Mouse (Mus musculus): ENCODE measurements around the gene Maz. TPM values are rescaled to one million over a fixed set of nuclear protein-coding genes. Genes with fewer than 3 reads are reported as not detected.
A peak's percentile ranks its signal among the peaks of the same experiment; 100 is the strongest.

The Maz gene
- total RNA-seq (2021), result 100 to 1,000 TPM; 106 to 113 TPM

DNA sequence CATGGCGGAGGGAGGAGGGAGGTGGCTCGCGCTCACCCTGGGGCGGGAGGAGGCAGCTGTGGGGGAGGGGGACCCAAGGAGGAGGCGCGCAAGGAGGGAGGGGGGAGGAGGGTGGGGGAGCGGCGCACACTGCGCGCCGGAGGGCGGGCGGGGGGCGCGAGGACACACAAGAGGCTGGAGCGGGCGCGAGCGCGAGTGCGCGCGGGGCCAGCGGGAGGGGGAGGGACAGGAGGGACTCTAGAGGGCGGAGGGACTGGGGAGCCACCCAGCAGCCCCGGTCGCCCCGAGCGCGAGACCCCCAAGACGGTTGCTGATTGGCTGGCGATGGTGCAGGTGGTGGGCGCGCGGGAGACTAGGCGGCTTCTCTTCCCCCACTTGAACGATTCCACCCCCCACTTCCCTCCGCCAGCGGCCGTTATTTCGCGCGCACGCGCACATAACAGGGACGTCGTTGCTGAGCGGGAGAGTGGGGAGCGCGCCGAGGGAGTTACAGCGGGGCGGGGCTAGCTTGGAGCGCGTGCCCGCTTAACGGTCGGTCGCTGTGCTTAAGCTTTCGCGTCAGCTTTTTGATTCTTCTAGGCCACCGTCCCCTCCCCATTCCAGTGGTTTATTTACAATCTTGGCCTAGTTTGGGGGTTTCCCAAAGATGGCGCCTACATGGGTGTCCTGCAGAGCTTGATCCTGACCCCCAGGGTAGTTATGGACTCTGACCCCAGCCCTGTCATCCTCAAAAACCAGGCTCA, at the start of gene Maz:
Gene Maz, minus strand, starts transcription at position 54 of the 743 bp plus-strand sequence.
- DNase-seq, result peak; percentile 100
- intact Hi-C loops (cut with DNase I), result loop anchor here (5.0 kb wide), 2 partner anchors 75 to 205 kb away; no protein-coding TSS in a partner anchor

DNA sequence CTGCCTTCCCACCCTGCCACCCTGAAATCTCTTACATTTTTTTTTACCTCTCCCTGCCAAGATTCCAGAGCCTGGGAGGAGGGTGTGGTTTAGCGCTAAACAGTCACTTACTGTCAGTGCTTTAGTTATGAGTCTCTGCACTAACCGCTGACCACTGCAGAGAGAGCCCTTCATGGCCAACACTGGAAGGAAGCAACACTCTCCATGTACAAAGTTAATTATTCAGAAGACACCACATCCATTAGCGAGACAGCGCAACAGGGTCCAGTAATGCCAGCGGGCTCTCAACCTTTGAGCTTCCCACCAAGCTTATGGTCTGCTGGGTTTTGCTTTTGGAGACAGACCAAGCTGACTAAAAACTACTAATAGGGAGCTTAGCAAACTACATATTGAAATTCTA, 49.4 kb upstream of the Maz start:
- no peak for DNase-seq
- intact Hi-C loops (cut with DNase I), result no loop called here

DNA sequence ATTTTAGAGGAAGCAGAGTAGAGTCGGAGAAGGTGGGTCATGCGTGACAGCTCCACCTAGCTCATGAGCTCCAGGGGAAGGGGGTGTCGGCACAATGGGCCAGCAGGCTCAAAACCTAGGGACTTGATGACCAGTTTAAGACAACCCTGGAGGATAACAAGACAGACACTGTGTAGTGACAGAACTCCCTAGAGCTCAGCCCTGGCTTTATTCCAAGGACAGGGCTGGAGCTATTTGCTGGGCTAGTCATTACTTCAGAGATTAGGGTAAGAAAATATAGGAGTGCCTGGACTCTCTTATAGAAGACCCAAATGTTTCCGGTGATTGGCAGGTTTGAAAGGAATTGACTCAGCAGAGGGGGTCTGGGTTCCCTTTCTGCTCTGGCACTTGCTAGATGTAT, 46.4 kb upstream of the Maz start:
- DNase-seq, result peak; percentile 24 to 30
- intact Hi-C loops (cut with DNase I), result no loop called here

DNA sequence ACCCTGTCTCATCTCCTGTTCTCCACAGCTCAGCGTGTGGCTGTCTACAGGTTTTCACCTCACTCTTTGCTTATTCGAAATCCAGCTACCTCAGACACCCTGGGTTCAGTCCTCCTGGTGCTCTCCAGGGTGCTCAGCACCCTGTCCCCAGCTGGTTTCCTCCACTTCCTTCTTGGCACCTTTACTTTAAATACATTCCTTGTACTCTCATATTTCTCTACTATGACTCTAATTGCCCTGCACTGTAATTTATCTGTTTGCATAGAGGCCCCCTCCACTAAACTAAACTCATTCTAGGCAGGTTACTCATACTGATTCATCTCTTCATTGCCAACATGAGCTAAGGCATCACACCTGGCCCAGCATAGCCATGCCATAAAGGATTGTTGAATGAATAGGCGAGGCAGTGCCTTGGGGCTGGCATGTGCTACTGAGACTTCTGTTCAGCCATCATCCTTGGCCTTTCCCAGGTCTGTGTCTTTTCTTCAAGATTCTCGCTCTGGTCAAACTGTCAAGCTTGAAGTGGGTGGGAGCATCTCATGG, 44.1 kb upstream of the Maz start:
- DNase-seq, result no peak
- intact Hi-C loops (cut with DNase I), result no loop called here

DNA sequence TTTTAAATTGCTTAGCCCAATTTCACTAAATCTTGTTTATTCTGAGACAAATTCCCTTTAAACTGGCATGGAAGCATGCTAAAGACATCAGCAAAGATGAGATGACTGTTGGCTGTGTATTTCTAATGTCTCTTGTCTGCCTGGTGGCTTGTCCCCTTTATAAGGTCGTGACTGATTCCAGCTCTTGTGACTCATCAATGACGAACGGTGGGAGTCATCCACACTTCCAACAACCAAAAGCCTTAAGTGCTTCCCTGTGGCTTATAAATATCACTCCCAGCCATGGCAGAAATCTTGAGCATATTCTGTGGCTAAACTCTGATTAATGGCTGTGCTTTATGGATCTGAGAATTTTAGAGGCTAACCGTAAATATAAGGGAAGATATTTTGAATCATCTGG, 39.5 kb upstream of the Maz start:
- DNase-seq, result no peak
- intact Hi-C loops (cut with DNase I), result no loop called here

DNA sequence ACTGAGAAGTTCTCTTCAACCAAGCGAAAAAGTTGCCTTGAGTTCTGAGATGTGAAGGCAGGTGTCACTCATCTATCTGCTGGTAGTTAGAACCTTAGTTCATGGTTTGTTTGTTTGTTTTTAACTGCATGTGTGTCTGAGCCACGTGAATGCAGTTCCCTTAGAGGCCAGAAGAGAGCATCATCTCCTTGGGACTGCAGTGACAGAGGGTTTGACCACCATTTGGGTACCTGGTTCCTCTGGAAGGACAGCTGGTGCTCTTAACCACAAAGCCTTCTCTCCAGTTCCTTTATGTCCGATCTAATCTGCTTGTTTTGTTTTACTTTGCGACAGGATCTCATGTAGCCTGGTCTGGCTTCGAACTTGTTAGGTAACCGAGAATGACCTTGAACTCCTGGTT, 38.7 kb upstream of the Maz start:
- intact Hi-C loops (cut with DNase I), result no loop called here
- DNase-seq, result no peak

DNA sequence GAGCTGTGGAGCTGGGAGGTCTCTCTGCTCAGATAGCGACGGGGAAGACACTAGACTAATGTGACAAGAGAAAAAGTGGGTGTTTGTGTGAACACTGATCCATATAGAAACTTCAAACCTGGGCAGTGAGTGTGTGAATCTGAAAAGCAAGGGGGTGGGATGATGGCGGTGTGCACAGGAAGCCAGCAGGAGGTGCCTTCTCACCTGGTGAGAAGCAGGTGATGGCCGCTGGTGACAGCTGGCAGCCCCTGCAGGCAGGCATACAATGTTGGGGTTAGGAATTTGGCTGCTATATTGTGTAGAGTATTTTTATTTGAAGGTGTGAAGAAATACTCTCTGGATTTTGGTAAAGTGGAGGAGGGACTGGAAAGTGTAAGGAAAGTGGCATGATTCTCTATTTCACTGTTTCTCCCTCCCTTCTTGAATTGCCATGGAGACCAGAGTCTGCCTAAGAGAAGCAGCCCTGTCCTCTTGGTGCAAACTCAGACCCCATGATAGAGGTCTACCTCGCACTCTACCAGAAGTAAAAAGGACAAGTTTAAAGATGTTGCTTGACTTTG, 28.3 kb upstream of the Maz start:
- intact Hi-C loops (cut with DNase I), result loop anchor here (5.0 kb wide), 1 partner anchor 143 kb away; no protein-coding TSS in a partner anchor
- DNase-seq, result no peak

DNA sequence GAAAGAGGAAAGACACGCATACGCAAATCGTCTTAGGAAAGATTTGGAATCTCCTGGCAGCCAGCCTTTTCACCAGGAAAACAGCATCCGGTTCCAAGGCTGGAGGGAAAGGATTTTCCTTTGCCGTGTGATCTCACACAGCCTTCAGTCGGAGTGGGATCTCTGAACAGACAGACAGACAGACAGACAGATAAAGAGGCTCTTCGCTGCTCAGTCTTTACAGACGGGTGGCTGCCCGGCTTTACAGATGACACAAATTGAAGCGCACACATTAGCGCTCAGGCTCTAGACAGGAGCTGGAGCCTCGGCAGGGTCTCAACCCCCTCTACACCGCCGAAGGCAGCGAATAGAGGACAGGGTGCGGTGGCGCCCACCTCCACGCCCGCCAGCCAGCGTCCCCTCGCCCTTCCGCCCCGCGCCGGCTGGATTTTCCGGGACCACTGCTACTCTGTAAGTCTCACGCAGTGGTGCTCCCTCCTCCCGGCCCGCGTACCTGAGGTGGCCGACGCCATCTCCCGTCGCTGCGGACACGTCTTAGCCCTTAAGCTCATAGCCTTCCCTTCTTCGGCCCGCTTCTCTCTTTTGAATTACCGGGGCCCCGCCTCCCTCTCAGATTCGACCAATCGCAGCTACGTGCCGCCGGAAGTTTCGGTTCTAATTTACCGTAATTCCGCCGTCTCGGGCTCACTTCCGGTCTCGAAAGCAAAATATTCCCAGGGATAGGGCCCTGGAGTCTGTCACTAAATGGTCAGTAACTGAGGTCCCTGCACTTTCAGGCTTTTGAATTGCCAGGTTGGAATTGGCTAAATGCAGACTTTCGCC, 15.2 kb upstream of the Maz start, which contains the start of gene Kif22:
Gene Kif22, minus strand, starts transcription at position 621 of the 822 bp plus-strand sequence.
- DNase-seq, result peak; percentile 94 to 96
- intact Hi-C loops (cut with DNase I), result no loop called here

DNA sequence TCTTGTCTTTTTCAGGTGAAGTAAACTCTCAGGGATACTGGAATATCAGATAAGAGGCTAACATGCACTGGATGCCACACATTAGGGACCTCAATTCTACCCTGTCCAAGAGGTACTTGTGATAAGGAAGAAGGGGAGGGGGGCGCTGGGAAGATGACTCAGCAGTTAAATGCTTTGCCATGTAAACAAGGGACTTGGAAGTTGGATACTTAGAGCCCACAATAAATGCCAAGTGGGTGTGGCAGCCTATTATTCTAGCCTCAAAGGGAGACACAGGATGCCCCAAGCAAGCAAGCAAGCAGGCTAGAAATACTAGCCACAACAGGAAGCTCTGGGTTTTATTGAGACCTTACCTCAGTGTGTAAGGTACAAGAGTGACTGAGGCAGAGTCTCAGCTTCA, 4.4 kb upstream of the Maz start:
- intact Hi-C loops (cut with DNase I), result no loop called here
- DNase-seq, result no peak

DNA sequence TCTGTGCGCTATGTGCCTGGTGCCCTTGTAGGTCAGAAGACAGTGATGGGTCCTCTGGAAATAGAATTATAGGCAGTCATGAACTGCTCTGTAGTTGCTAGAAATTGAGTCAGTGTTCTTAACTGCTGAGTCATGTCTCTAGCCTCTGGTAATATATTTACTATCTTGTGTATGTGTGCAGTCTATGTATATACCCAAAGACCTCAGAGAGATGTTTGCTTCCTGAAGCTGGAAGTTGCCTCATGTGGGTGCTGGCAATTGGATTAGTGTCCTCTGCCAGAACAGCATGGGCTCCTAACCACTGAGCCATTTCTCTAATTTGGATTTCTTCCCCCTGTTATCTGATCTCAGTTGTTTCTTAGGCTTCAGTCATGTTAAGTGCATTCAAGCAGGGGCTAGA, 3.3 kb upstream of the Maz start:
- no peak for DNase-seq
- intact Hi-C loops (cut with DNase I), result no loop called here

DNA sequence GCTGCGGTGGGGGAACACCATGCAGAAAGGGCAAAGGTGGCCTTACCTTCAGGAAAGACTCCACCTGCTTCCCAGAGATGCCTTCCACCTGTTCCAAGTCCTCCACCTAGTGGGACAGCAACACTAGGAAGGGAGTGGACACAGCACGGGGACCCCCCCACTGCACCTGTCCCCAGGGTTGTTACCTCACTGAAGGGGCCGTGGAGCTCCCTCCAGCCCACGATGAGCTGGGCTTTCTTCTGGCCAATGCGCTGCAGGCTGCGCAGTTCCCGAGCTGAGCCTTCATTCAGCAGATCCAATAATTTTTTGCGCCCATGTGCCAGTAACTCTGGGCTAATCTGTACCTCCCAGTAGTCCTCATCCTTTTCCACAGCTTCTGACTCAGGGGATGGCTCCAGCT, 1.0 kb upstream of the Maz start:
- intact Hi-C loops (cut with DNase I), result loop anchor here (5.0 kb wide), 2 partner anchors 74 to 206 kb away; no protein-coding TSS in a partner anchor
- DNase-seq, result no peak

DNA sequence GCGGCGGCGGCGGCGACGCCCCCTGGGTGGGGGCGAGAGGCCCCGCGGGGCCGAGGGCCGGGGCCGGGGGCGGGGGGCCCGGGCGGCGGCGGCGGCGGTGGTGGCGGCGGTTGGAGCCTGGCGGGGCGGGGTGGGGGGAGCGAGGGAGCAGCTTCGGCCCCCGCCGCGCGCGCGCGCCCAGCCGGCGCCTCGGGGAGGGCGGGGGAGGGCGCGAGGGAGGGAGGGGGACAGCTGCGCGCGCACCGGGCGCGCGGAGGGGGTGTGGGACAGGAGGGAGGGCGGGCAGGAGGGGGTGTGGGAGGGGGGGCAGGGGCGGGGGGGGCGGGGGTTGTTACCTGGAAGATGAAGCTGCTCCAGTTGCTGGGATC, 237 bp downstream of the Maz start:
- DNase-seq, result no peak
- intact Hi-C loops (cut with DNase I), result loop anchor here (5.0 kb wide), 2 partner anchors 76 to 204 kb away; no protein-coding TSS in a partner anchor

DNA sequence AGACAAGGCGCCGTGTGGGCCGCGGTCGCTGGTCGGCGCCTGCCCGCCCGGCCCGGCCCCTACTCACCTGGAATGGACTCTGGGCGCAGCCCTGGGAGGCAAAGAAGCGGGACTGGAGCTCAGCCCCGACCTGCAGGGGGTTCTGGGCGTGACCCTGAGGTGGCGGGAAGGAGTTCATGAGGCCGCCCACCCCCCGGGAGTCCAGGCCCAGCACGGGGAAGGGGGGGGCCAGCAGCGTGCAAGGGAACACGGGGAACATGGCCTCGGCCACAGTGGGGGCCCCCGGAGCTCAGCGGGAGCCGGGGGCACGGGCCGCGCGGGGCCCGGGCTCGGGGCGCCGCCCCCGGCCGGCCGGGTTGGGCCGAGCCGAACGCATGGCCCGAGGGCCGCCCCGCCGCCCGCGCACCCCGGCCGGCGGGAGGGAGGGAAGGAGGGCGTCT, 656 bp downstream of the Maz start:
- DNase-seq, result peak; percentile 77 to 82
- intact Hi-C loops (cut with DNase I), result loop anchor here (5.0 kb wide), 2 partner anchors 76 to 204 kb away; no protein-coding TSS in a partner anchor

DNA sequence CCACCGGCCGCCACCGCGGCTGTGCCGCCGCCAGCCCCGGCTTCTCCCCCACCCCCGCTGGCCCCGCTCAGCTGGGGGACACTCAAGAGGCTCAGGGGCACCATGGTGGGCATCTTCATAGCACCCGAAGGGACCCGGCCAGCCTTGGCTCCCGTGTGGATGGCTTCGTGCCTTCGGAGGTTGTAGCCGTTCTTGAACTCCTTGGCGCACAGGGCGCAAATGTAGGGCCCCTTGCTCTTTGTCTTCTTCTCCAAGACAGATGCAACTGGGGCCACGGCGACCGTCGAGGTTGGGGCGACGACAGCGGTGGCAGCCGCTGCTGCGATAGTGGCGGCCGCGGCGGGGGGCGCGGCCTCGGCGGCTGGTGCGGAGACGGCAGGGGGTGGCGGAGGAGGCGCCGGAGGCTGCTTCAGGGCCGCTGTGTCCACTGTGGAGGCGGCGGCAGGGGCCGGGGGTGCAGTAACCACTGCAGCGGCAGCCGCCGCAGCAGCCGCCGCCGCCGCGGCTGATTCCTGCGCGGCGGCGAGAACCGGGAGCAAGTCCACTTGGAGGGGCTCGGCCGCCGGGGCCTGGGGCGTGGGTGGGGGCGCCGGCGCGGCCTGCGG, 1.2 kb downstream of the Maz start:
- intact Hi-C loops (cut with DNase I), result loop anchor here (5.0 kb wide), 2 partner anchors 77 to 203 kb away; no protein-coding TSS in a partner anchor
- peak; percentile 57 to 59 for DNase-seq

DNA sequence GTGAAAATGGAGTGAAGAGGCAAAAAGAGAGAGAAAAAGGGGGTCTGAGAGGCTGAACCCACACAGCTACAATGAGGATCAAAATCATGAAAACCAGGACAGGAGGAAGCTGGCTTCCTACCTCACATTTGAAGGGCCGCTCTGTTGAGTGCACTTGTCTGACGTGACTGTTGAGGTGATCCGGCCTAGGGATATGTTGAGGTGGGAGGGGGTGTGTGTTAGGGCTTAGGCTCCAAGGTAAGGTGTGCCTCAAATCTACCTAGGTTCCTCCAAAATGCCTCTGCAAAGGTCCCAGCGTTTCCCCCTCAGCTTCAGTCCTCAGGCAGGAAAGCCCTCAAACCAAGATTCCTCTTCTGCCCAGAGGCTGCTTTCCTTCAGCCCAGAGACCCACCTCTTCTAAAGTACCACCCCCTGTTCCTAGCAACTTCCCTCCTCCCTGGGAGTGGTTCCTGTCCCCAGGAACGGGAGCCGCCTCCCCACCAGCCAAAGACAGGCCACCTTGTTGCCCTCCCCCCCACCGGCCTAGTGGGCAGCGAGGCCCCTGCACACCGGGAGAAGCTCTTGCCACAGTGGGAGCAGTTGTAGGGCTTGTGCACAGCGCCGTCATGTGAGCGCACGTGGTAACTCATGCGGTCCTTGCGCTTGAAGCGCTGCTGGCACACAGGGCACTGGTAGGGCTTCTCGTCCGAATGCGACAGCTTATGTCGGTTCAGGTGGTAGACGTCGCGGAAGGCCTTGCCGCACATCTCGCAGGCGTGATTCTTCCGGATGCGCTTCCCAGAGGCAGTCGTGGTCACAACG, 1.9 kb downstream of the Maz start:
- intact Hi-C loops (cut with DNase I), result loop anchor here (5.0 kb wide), 2 partner anchors 77 to 203 kb away; no protein-coding TSS in a partner anchor
- peak; percentile 87 to 89 for DNase-seq

DNA sequence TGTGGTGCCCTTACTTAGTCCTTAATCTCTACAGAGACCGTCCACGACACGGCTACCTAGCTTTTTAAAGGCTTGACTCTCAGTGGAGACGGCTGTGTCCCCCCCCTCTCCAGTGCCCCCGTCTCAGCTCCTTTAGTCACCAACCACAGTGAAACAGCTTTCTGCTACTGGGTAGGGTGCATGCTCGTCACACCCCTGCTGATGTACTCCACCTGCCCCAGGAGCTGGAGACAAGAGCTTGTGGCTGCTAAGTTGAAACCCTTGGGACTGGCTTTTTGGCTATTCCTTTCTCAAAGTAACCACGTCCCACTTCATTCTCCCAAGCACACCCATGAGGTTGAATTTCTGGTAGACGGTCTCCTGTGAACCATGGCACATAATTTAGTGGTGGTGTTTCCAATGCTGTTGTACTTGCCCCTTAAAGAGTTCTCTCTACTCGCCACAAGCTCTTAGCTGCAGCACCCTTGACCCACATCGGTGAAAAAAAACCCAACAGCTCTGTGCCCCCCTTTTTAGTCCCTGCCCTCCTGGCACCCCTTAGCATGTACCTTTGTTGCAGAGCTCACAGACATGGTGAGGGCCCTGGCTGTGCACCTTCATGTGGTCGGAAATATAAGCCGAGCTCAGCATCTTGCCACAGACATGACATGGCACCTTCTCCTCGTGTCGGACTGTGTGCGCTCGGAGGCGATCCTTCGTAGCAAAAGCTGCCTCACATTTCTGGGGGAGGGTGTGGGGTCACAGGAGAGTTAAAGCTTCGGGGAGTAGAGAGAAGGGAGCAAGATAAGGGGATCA, 2.7 kb downstream of the Maz start:
- peak in 1 of 2 experiments; percentile 19 for DNase-seq
- intact Hi-C loops (cut with DNase I), result no loop called here

DNA sequence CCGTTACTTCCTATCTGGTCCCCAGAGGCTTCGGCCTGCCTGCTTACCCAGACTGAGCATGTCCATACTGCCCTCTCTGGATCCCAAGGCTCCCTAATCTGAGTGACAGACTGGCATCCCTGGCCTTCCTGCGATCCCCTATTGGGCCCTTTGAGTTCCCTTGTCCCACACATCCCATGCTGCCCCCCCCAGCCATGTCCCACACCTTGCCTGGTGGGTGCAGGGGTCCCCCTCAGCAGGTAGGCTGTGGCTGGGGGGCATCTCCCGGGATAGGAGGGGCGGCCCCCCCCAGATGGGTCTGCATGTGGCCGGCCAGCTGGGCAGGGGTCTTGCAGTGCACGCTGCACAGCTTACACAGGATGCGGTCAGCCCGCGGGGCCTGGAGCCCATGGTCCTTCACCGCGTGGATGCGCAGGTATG, 3.6 kb downstream of the Maz start:
- intact Hi-C loops (cut with DNase I), result no loop called here
- peak in 1 of 2 experiments; percentile 24 for DNase-seq

DNA sequence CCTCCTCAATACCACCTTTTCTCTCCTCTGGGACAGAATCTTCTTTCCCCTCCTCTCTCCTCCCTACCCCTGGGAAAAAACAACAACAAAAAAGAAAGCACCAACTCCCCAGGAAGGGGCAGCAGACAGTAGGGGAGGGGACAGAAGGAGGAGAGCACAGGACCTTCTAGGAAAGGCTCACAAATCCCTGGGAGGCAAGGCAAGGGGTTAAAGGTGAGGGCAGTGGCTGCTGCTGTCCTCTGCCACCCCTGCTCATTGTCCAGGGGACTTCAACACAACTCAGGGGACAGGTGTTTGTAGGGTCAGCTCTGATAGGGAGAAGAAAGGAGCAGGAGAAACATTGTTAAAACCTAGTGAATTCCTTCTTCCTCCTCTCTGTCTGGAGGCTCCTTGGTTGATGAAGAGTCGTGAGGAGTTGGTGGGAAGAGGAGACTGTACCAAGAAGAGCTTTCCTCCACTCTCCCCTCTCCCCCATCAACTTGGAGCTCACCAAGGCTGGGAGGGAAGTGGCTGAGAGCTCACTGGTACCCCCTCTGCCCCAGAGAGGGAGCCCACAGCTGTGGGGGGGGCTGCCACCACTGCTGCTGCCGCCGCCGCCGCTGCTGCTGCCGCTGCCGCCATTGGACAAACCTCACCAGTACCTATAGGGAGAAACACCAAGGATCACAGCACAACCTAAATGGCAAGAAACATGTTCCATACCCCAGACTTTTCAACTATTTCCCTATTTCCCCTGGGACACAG, 4.1 kb downstream of the Maz start:
- DNase-seq, result no peak
- intact Hi-C loops (cut with DNase I), result no loop called here

All from heart, postnatal 10 days (tissue).